Mouse (Mus musculus): ENCODE results near the gene Aak1.

The Aak1 gene

DNA sequence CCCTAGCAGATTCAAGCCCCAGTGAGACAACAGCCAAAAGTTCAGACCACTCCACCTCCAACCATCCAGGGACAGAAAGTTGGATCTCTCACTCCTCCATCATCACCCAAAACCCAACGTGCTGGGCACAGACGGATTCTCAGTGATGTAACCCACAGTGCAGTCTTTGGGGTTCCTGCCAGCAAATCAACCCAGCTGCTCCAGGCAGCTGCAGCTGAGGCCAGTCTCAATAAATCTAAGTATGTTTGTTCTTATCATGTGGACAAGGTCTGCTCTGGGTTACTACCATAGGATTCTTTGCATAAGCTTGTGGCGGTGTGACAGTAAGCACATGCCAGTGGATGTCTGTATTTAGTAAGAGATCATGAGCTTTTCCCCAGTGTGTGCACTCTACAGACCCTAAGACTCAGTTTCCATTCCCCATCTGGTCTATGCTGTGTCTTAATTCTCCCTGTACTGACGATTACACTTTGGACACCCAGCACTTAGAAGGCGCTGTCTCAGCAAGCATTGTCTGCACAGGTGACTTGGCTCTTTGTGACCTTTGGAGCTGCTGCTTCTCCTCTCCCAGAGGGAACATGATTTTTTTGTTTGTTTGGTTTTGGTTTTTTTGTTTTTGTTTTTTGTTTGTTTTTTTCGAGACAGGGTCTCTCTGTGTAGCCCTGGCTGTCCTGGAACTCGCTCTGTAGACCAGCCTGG lies 114.8 kb downstream of the Aak1 start:
- no peak for DNase-seq

DNA sequence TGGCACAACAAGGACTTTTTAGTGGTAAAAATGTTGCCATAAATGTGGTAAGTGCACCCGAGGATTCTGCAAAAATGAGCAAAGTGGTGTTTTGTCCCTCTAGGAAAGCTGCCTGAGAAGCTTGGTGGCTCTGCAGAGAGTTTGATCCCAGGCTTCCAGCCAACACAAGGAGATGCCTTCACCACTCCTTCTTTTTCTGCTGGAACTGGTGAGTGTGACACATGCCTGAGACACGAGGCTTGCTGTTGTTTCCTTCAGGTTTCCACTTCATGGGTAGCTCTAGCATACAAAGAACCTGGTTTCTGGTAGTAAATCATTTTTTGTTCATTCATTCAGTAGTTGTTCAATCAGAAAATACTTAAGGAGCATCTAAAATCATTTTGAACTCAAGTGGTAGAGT lies 117.8 kb downstream of the Aak1 start:
- no peak for DNase-seq

DNA sequence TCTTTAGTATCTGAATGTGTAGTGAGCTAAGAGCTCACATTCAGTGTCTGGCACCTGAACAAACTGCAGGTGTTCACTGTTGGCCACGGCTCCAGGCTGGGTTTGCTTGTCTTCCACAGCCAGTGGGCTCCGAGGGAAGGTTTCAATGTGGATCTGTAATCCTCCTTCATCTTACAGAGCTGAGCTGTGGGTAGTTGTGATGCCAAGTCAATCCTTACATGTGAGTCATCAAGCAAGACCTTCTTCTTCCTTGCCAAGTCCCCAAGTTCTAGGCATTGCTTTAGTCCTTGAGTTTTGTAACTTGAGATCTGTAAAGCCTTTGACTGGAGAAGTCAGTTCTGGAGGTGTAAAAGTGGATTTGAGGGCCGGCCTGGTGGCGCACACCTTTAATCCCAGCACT lies 124.6 kb downstream of the Aak1 start:
- DNase-seq: no peak

GRCm38 (mm10) chr6:86978156-86978908 lies 129.0 kb downstream of the Aak1 start:
- DNase-seq: no peak

DNA sequence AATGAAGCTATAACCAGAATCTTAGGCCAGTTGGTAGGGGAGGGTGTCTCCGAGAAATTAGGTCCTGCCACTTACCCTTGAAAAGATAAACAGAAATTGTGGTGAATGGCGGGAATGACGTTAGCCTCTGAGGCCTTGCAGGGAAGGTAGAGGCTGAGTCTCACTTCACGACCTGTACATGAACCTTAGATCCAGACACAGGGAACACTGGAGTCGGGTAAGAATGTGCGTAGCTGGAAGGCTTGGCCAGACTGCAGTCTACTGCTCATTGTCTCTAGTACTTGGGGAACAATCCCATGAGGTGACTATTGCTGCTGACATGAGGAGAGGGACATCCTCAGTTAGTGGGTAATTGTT lies 129.6 kb downstream of the Aak1 start:
- no peak for DNase-seq

DNA sequence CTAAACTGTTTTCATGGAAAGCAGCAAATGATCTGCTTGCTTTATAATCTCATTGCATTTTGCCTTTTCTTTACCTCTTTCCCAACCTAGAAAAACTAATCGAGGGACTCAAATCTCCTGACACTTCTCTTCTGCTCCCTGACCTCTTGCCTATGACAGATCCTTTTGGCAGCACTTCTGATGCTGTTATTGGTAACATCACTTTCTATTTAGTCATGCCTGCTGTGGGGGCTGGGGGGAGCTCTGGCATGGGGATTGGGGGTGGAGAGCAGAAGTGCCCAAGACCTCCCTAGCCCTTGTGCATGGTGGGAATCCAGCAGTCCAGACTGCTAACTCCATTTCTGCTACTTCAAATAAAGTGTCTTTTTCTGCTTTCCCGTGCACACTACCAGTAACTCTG lies 131.9 kb downstream of the Aak1 start:
- DNase-seq: no peak

- DNase-seq: no peak
Observed at GRCm38 (mm10) chr6:86985314-86986106, 136.2 kb downstream of the Aak1 start.

DNA sequence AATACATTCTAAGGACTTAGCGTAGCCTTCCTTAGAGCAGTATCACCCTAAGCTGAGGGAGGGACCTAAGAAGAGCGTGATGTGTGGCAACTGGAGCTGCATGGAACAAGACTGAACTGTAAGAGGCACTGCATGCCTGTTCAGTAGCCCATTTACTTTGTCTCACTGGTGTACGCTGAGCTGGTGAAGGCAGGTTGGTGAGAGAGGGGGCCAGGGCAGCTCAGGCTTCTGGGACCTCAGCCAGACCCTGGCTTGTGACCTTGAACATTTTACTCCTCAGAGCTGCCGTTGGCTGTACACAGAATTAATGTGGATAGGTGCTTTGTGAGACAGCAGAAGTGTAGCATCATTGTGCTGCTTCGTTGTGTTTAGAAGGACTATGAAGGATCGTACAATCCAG lies 140.3 kb downstream of the Aak1 start:
- no peak for DNase-seq

GRCm38 (mm10) chr6:86991041-86991440 lies 141.7 kb downstream of the Aak1 start:
- no peak for DNase-seq

- no peak for DNase-seq
Observed at GRCm38 (mm10) chr6:86992349-86992748, 143.0 kb downstream of the Aak1 start.

DNA sequence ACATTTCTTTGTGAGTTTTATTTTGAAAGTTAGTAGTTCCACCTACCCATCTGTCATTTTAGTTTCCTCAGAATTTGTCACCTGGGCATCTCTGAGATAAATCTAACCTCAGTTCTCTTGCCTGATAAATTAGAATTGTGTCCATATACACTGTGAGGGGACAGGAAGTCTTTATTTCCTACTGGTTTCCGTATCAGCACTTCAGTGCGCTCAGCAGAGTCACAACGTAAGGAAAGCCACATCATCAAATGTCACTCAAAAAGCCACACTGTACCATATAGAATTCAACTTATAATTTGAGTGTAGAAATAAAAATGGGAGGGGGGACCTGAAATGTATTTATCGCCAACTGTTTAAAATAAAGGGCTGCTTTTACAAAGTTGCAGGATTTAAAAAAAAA lies 144.9 kb downstream of the Aak1 start:
- no peak for DNase-seq

DNA sequence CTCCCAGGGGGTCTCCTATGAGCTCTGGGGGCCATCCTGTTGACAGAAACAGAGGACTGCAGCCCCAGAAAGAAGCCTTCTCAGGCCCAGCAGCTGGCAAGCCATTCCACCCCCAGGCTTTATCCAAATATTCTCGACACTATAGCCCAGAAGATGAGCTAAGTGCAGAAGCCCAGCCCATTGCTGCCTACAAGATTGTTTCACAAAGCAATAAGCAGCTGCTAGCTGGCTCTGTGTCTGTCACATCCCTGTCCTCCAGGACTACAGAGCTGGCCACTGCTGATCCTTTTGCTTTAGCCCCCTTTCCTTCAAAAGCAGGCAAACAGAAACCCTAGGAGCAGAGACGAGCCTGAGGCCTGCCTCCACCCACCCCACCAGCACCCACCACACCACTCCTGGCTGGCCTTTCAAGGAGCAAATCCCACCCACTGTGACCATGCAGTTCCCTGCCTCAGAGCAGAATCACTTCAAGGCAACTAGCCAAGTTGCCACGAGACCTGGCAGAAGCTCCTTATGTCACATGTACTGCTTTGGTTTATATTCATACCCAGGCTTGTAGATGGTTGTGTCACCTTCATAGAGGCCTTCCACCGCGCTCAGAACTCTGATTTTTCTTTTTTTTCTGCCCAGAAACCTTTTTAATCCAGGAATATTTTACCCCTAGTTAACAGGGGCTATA lies 147.5 kb downstream of the Aak1 start:
- DNase-seq: peak; percentile 47

- DNase-seq: no peak
Observed at GRCm38 (mm10) chr6:86997360-86997759, 148.0 kb downstream of the Aak1 start.

DNA sequence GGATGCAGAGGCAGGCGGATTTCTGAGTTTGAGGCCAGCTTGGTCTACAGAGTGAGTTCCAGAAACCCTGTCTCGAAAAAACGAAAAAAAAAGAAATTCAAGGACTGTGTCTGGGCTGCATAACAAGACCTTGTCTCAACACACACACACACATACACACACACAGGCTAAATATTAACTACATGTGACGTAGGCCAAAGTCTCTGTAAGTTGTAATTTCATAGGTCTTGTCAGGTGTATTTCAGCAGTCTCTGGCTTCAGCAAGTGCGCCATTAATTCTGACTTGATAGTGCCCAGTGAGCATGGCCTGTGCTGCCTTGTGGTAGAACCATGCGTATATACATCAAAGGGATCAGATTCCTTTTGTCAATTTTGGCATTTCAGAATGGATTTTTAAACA lies 152.7 kb downstream of the Aak1 start:
- DNase-seq: no peak

GRCm38 (mm10) chr6:87002521-87003055 lies 153.3 kb downstream of the Aak1 start:
- peak; percentile 84 for DNase-seq

DNA sequence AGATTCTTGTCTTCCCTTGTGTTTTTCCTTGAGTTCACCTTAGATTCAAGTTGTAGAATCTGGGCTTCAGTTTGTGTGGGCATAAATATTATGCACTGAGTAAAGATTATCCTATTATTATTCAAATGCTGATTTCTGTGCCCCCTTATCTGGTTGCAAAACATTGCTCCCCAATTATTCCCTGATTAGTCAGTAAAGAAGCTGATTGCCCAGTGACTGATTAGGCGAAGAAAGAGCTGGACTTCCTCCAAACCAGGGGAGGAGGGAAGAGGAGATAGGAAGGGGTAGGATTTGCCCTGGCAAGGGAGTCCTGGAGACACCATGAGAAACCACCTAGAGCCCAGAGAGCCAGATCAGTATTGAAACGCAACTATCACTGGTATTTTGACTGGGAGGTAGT lies 154.8 kb downstream of the Aak1 start:
- DNase-seq: no peak

GRCm38 (mm10) chr6:87005577-87005976 lies 156.3 kb downstream of the Aak1 start:
- no peak for DNase-seq

DNA sequence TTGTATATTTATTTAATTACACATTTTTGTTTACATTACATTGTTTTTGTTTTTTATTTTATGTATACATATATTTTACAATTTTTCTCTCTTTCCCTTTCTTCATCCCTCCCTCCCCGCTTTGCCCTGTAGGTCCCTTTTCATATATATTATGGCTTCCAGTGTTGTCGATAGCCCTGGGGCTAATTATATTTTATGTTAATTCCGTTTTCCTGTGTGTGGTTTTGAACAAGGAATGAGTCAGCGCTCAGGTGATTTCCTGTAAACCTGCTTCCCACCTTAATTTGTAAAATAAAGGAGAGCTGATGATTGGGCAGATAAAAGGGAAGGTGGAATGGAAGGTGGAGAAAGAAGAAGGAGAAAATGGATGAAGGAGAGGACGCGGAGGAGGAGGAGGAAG lies 159.6 kb downstream of the Aak1 start, which contains the start of gene Nfu1:
Gene Nfu1, plus strand, starts transcription at position 350 of the 400 bp plus-strand sequence.
- DNase-seq: no peak

DNA sequence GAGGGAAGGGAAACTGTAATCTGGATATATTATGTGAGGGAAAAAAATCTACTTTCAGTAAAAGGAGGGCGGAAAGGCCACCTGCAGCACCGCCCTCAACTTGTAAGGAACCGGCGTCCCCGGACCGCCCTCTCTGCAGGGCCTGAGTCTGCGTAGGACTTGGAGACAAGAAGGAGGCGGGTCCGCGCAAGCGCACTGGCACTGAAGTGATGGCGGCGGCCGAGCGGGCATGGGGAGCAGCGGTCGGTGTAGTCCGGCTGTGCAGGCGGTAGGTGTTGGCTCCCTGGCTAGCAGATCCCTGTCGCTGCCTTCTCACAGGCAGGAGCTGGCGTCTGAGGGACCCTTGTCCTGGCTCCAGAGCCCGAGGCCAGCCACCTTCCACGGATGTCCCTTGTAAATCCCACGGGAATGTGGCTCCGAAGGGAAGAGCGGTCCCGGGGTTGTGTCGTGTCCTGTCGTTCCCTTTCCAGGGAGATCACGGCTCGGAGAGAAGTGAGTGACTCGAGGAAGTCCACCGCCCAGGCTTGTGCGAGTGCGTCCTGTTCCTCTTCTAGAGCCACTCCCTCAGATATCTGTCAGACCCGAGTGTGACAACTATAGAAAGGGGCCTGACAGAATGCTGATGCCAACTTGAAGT lies 160.5 kb downstream of the Aak1 start:
- peak; percentile 94 for DNase-seq

DNA sequence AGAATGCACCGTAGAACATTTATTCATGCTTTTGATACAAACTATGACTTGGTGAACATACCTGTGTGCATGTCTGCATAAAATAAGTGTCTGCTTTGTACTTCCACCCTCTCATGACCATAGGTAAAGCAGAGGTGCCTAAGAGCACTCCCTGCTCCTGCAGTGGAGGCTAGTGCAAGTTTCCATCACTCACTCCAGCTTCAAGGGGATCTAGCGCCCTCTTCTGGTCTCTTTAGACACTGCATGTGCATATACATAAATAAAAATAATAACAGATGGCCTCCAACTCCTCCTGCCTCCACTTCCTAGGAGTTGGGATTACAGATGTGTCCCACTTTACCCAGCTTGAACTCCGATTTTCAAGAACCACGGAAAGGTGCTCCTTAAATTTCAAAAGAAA lies 167.6 kb downstream of the Aak1 start:
- no peak for DNase-seq

DNA sequence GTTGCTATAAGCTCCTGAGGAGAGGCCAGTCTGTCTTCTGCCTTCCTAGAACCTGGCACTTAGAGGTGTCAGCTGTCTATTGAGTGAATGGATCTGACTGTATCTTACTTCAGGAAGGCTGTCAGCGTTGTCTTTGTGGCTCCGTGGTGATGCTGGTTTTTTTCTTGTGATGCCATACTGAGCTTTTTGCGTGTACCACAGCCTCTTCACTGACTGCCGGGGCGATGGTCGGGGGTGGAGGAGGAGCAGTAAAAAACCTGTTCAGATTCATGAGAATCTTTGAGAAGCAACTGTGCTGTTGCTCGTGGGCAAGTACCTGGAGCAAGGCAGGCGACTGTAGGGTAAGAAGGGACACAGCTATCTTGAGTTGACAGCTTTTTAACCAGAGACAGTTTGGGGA lies 169.6 kb downstream of the Aak1 start:
- DNase-seq: no peak

- no peak for DNase-seq
Observed at GRCm38 (mm10) chr6:87021791-87022190, 172.5 kb downstream of the Aak1 start.

Data from layer of hippocampus, adult 9-11 months (tissue).